Mouse (Mus musculus) lung, embryonic 14.5 days (tissue): Measurements from ENCODE around the gene Abca3. TPM values are rescaled to one million over a fixed set of nuclear protein-coding genes. Genes with fewer than 3 reads are reported as not detected.
A peak's percentile ranks its signal among the peaks of the same experiment; 100 is the strongest.

Experiments
- ATAC-seq: fragments of 200-750 bp; cut with Nextera tagmentation; 2 replicates; pipeline ENCODE4 v1.8.0; 2017; ENCODE audit warnings: mild to moderate bottlenecking, moderate TSS enrichment, moderate library complexity; ENCODE audit not compliant: insufficient read depth
- DNase-seq: peaks from one replicate; pipeline ENCODE4 v3.0.0-alpha.2; 2015
- H3K27ac ChIP-seq: fragments of 300-500 bp; sonication (generic); 2 replicates; pipeline ENCODE4 v1.5.1; 2014; ENCODE audit warnings: low read depth, mild to moderate bottlenecking, moderate library complexity
- H3K27me3 ChIP-seq: fragments of 300-500 bp; sonication (generic); 2 replicates; pipeline ENCODE4 v1.6.1; 2014; ENCODE audit warnings: low read length, control low read depth; ENCODE audit not compliant: insufficient read depth
- H3K36me3 ChIP-seq: fragments of 300-500 bp; sonication (generic); 2 replicates; pipeline ENCODE4 v1.6.1; 2014; ENCODE audit warnings: control low read depth; ENCODE audit not compliant: insufficient read depth
- H3K4me1 ChIP-seq: fragments of 300-500 bp; sonication (generic); 2 replicates; pipeline ENCODE4 v1.6.1; 2014; ENCODE audit warnings: antibody characterized with exemption, control low read depth; ENCODE audit not compliant: insufficient read depth
- H3K4me2 ChIP-seq: fragments of 300-500 bp; sonication (generic); 2 replicates; pipeline ENCODE4 v1.6.1; 2014; ENCODE audit warnings: mild to moderate bottlenecking
- H3K4me3 ChIP-seq: fragments of 300-500 bp; sonication (generic); 2 replicates; pipeline ENCODE4 v1.5.1; 2014; ENCODE audit warnings: low read depth, low read length
- H3K9ac ChIP-seq: fragments of 300-500 bp; sonication (generic); 2 replicates; pipeline ENCODE4 v1.6.1; 2014
- H3K9me3 ChIP-seq: fragments of 300-500 bp; sonication (generic); 2 replicates; pipeline ENCODE4 v1.6.1; 2016; ENCODE audit warnings: low read depth, low read length, control low read depth
- CTCF ChIP-seq: IDR thresholded peaks from 2 replicates; pipeline ENCODE4 v1.5.1; 2016; ENCODE audit warnings: antibody characterized with exemption, low read depth
- WGBS: fragments of 180-500 bp; shearing (Covaris S2); extraction: QIAGEN DNeasy Blood & Tissue Kit; methylation state at CpG from one replicate; pipeline ENCODE4 v1.1.7; 2014; 5-methylcytosine and 5-hydroxymethylcytosine counted together
- polyA plus RNA-seq: library from polyadenylated mRNA; unstranded; fragments of >200 nt; fragmentation: Nextera tagmentation; extraction: Ambion mirVana; gene quantifications from 2 replicates; pipeline ENCODE4 v1.2.1, GENCODE M21; 2014

Gene Abca3
- polyA plus RNA-seq, 1 experiment from 2014 or later: 16.2 TPM

- DNase-seq (no peak), ATAC-seq (no peak)
- Histone ChIP-seq H3K4me3 (no peak overlapping the region), H3K4me2 (no peak overlapping the region), H3K9ac (no peak overlapping the region), H3K4me1 (no peaks in the 10 kb centered on the region), H3K9me3 (no peaks in the 10 kb centered on the region), H3K27me3 (no peaks in the 10 kb centered on the region), H3K27ac (no peak overlapping the region), H3K36me3 (peaks cover 9% of the 10 kb centered on the region; the same call in 1 of the 2 replicates)
- no peak for TF ChIP-seq CTCF
- WGBS: 80% methylated on average over 7 of the region's 7 CpGs
These were observed 42.7 kb downstream of the Abca3 start for GRCm38 (mm10) chr17:24394456-24394855.

- Histone ChIP-seq H3K9ac (no peak overlapping the region), H3K27me3 (no peaks in the 10 kb centered on the region), H3K36me3 (peaks cover 22% of the 10 kb centered on the region; the same call in 1 of the 2 replicates), H3K4me1 (no peaks in the 10 kb centered on the region), H3K4me2 (no peak overlapping the region), H3K4me3 (no peak overlapping the region), H3K9me3 (no peaks in the 10 kb centered on the region), H3K27ac (no peak overlapping the region)
- ATAC-seq: no peak
- 74% methylated on average over 3 of the region's 3 CpGs for WGBS
- TF ChIP-seq CTCF: no peak
- peak; percentile 7 for DNase-seq
These were observed 50.6 kb downstream of the Abca3 start for GRCm38 (mm10) chr17:24402371-24402770.

GRCm38 (mm10) chr17:24407116-24407803 is 55.5 kb downstream of the Abca3 start:
- TF ChIP-seq CTCF: no peak
- Histone ChIP-seq H3K4me1 (no peaks in the 10 kb centered on the region), H3K9ac (no peak overlapping the region), H3K4me3 (no peak overlapping the region), H3K27me3 (no peaks in the 10 kb centered on the region), H3K4me2 (no peak overlapping the region), H3K36me3 (peaks cover 46% of the 10 kb centered on the region), H3K27ac (no peak overlapping the region), H3K9me3 (no peaks in the 10 kb centered on the region)
- DNase-seq (no peak), ATAC-seq (no peak)
- WGBS: 84% methylated on average over 12 of the region's 12 CpGs

- Histone ChIP-seq H3K4me1 (0 out of 2 replicates have a peak, but pooled peaks cover 3% of the 10 kb centered on the region), H3K9ac (peak overlapping the region; percentile 71), H3K27me3 (no peaks in the 10 kb centered on the region), H3K27ac (peak overlapping the region; percentile 91), H3K4me2 (peak overlapping the region; percentile 87), H3K9me3 (no peaks in the 10 kb centered on the region), H3K4me3 (peak overlapping the region; percentile 73), H3K36me3 (peaks cover 50% of the 10 kb centered on the region)
- peak; percentile 42; the same call in 1 of the 2 replicates for ATAC-seq
- peak; percentile 26; the same call in 1 of the 2 replicates for TF ChIP-seq CTCF
- 26% methylated on average over 22 of the region's 22 CpGs for WGBS
- DNase-seq: peak; percentile 45
These were observed 61.9 kb downstream of the Abca3 start for GRCm38 (mm10) chr17:24413557-24414211.

GRCm38 (mm10) chr17:24414230-24414976 is 62.7 kb downstream of the Abca3 start, which contains the start of gene Rnps1:
TSS of gene Rnps1 (plus strand) at chr17:24414565.
- under 1% methylated on average over 64 of the region's 64 CpGs for WGBS
- DNase-seq: peak; percentile 100

GRCm38 (mm10) chr17:24415011-24415410 is 63.3 kb downstream of the Abca3 start:
- H3K9ac ChIP-seq: peak overlapping the region; percentile 84
- peak overlapping the region; percentile 87 for H3K4me2 ChIP-seq
- H3K4me1 ChIP-seq: 0 out of 2 replicates have a peak, but pooled peaks cover 3% of the 10 kb centered on the region
- ATAC-seq (no peak), DNase-seq (no peak)
- H3K27ac ChIP-seq: peak overlapping the region; percentile 96
- H3K36me3 ChIP-seq: peaks cover 50% of the 10 kb centered on the region
- TF ChIP-seq CTCF: no peak
- no peaks in the 10 kb centered on the region for H3K9me3 ChIP-seq
- peak overlapping the region; percentile 73 for H3K4me3 ChIP-seq
- no peaks in the 10 kb centered on the region for H3K27me3 ChIP-seq
- under 1% methylated on average over 21 of the region's 21 CpGs for WGBS

More at GRCm38 (mm10) chr17:24414230-24414976, 62.7 kb downstream of the Abca3 start, which contains the start of gene Rnps1:
- 0 out of 2 replicates have a peak, but pooled peaks cover 3% of the 10 kb centered on the region for H3K4me1 ChIP-seq
- peak within 1 kb of the TSS; percentile 87 for H3K4me2 ChIP-seq
- H3K9me3 ChIP-seq: no peaks in the 10 kb centered on the region
- TF ChIP-seq CTCF: peak; percentile 5; the same call in 1 of the 2 replicates
- peaks cover 50% of the 10 kb centered on the region for H3K36me3 ChIP-seq
- H3K27ac ChIP-seq: peak within 1 kb of the TSS; percentile 96
- peak within 1 kb of the TSS; percentile 73 for H3K4me3 ChIP-seq
- peak; percentile 92 for ATAC-seq
- peak within 1 kb of the TSS; percentile 84 for H3K9ac ChIP-seq
- H3K27me3 ChIP-seq: no peaks in the 10 kb centered on the region
